Mouse (Mus musculus): Measurements from ENCODE around the gene Ier3. TPM values are rescaled to one million over a fixed set of nuclear protein-coding genes. Genes with fewer than 3 reads are reported as not detected.
A peak's percentile ranks its signal among the peaks of the same experiment; 100 is the strongest.

Gene Ier3
- total and polyA plus RNA-seq, 3 experiments: 15.6 to 37.0 (median 33.1) TPM

DNA sequence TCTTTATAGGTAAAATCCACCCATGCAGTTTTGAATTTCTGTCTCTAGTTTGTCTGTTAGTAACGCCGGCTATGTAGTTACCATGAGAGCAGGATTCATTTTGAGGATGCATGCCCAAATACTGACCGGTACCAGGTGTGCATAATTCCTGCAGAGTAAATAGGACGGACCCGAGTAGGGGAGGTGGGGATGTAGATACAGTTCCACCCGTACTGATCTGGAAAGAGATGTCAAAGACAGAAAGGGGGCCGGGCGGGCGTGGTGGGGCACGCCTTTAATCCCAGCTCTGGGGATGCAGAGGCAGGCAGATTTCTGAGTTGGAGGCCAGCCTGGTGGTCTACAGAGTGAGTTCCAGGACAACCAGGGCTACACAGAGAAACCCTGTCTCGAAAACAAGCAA lies 20.5 kb downstream of the Ier3 start:
- Histone ChIP-seq H3K4me1 (ENCODE audit: control insufficient read depth, insufficient read depth, low read length) (peaks cover 3% of the 10 kb centered on the region; the same call in 1 of the 2 replicates), H3K79me2 (replicated peaks; ENCODE audit: control insufficient read depth, insufficient read depth, low read length) (no peaks in the 10 kb centered on the region), H3K27ac (peak overlapping the region; percentile 77), H3K4me3 (peak overlapping the region; percentile 72), H3K36me3 (ENCODE audit: control insufficient read depth, insufficient read depth, low read length) (no peaks in the 10 kb centered on the region), H3K9ac (ENCODE audit: low read depth, low read length) (peak overlapping the region; percentile 42), H3K27me3 (ENCODE audit: control insufficient read depth, insufficient read depth, low read length) (no peaks in the 10 kb centered on the region)
- intact Hi-C loops (cut with DNase I): no loop called here
- DNase-seq: no peak
- TF ChIP-seq CTCF (IDR thresholded peaks at IDR 0.05) (no peak), EP300 (IDR thresholded peaks at IDR 0.05; ENCODE audit: insufficient read depth, low read depth, low read length) (no peak), POLR2A (IDR thresholded peaks at IDR 0.05; ENCODE audit: insufficient read depth, low read depth, low read length) (no peak)
- WGBS: 14% methylated on average over 11 of the region's 11 CpGs

DNA sequence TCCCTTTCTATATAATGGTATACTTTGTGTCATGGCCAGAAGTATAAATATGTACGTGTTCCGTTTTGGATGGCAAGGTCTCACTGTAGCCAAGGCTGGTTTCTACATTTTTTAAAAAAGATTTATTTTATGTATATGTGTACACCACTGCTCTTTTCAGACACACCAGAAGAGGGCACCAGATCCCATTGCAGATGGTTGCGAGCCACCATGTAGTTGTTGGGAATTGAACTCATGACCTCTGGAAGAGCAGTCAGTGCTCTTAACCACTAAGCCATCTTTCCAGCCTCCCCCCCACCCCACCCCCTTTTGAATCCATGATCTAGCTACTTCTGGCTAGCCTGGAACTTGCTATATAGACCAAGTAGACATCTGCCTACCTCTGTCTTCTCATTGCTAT lies 22.0 kb downstream of the Ier3 start:
- 92% methylated on average over 3 of the region's 3 CpGs for WGBS
- DNase-seq: no peak
- H3K79me2 ChIP-seq (replicated peaks; ENCODE audit: control insufficient read depth, insufficient read depth, low read length): no peaks in the 10 kb centered on the region
- H3K4me1 ChIP-seq (ENCODE audit: control insufficient read depth, insufficient read depth, low read length): peaks cover 3% of the 10 kb centered on the region; the same call in 1 of the 2 replicates
- H3K27me3 ChIP-seq (ENCODE audit: control insufficient read depth, insufficient read depth, low read length): no peaks in the 10 kb centered on the region
- TF ChIP-seq EP300 (IDR thresholded peaks at IDR 0.05; ENCODE audit: insufficient read depth, low read depth, low read length) (no peak), CTCF (IDR thresholded peaks at IDR 0.05) (peak; percentile 62), POLR2A (IDR thresholded peaks at IDR 0.05; ENCODE audit: insufficient read depth, low read depth, low read length) (no peak)
- no peaks in the 10 kb centered on the region for H3K36me3 ChIP-seq (ENCODE audit: control insufficient read depth, insufficient read depth, low read length)
- intact Hi-C loops (cut with DNase I): no loop called here
- H3K27ac ChIP-seq: no peak overlapping the region
- H3K4me3 ChIP-seq: no peak overlapping the region
- H3K9ac ChIP-seq (ENCODE audit: low read depth, low read length): no peak overlapping the region

- no peaks in the 10 kb centered on the region for H3K36me3 ChIP-seq (ENCODE audit: control insufficient read depth, insufficient read depth, low read length)
These were observed 26.6 kb downstream of the Ier3 start for GRCm38 (mm10) chr17:35848112-35848511.

GRCm38 (mm10) chr17:35850974-35851373 lies 29.5 kb downstream of the Ier3 start:
- DNase-seq: no peak
- WGBS: 89% methylated on average over 3 of the region's 3 CpGs

More at GRCm38 (mm10) chr17:35848112-35848511, 26.6 kb downstream of the Ier3 start:
- intact Hi-C loops (cut with DNase I): no loop called here
- Histone ChIP-seq H3K4me3 (no peak overlapping the region), H3K27ac (no peak overlapping the region), H3K79me2 (replicated peaks; ENCODE audit: control insufficient read depth, insufficient read depth, low read length) (no peaks in the 10 kb centered on the region), H3K9ac (ENCODE audit: low read depth, low read length) (no peak overlapping the region), H3K27me3 (ENCODE audit: control insufficient read depth, insufficient read depth, low read length) (no peaks in the 10 kb centered on the region), H3K4me1 (ENCODE audit: control insufficient read depth, insufficient read depth, low read length) (no peaks in the 10 kb centered on the region)
- 39% methylated on average over 1 of the region's 1 CpGs for WGBS
- TF ChIP-seq CTCF (IDR thresholded peaks at IDR 0.05): peak; percentile 60
- 0 out of 2 replicates have a peak, but pooled peaks have one; percentile 34 for TF ChIP-seq EP300 (IDR thresholded peaks at IDR 0.05; ENCODE audit: insufficient read depth, low read depth, low read length)
- no peak for TF ChIP-seq POLR2A (IDR thresholded peaks at IDR 0.05; ENCODE audit: insufficient read depth, low read depth, low read length)
- DNase-seq: no peak

GRCm38 (mm10) chr17:35859371-35859770 lies 37.9 kb downstream of the Ier3 start:
- H3K4me3 ChIP-seq: no peak overlapping the region
- H3K27ac ChIP-seq: no peak overlapping the region
- no peaks in the 10 kb centered on the region for H3K27me3 ChIP-seq (ENCODE audit: control insufficient read depth, insufficient read depth, low read length)
- no peaks in the 10 kb centered on the region for H3K36me3 ChIP-seq (ENCODE audit: control insufficient read depth, insufficient read depth, low read length)
- WGBS: 91% methylated on average over 1 of the region's 1 CpGs
- H3K79me2 ChIP-seq (replicated peaks; ENCODE audit: control insufficient read depth, insufficient read depth, low read length): no peaks in the 10 kb centered on the region
- TF ChIP-seq POLR2A (IDR thresholded peaks at IDR 0.05; ENCODE audit: insufficient read depth, low read depth, low read length) (no peak), CTCF (IDR thresholded peaks at IDR 0.05) (no peak), EP300 (IDR thresholded peaks at IDR 0.05; ENCODE audit: insufficient read depth, low read depth, low read length) (no peak)
- no peak overlapping the region for H3K9ac ChIP-seq (ENCODE audit: low read depth, low read length)
- H3K4me1 ChIP-seq (ENCODE audit: control insufficient read depth, insufficient read depth, low read length): peaks cover 1% of the 10 kb centered on the region; the same call in 1 of the 2 replicates
- no peak for DNase-seq
- intact Hi-C loops (cut with DNase I): no loop called here

More at GRCm38 (mm10) chr17:35850974-35851373, 29.5 kb downstream of the Ier3 start:
- no peak overlapping the region for H3K4me3 ChIP-seq
- intact Hi-C loops (cut with DNase I): no loop called here
- no peaks in the 10 kb centered on the region for H3K36me3 ChIP-seq (ENCODE audit: control insufficient read depth, insufficient read depth, low read length)
- H3K4me1 ChIP-seq (ENCODE audit: control insufficient read depth, insufficient read depth, low read length): no peaks in the 10 kb centered on the region
- H3K27me3 ChIP-seq (ENCODE audit: control insufficient read depth, insufficient read depth, low read length): no peaks in the 10 kb centered on the region
- H3K9ac ChIP-seq (ENCODE audit: low read depth, low read length): no peak overlapping the region
- no peaks in the 10 kb centered on the region for H3K79me2 ChIP-seq (replicated peaks; ENCODE audit: control insufficient read depth, insufficient read depth, low read length)
- TF ChIP-seq CTCF (IDR thresholded peaks at IDR 0.05) (no peak), POLR2A (IDR thresholded peaks at IDR 0.05; ENCODE audit: insufficient read depth, low read depth, low read length) (no peak), EP300 (IDR thresholded peaks at IDR 0.05; ENCODE audit: insufficient read depth, low read depth, low read length) (no peak)
- H3K27ac ChIP-seq: no peak overlapping the region

- WGBS: 56% methylated on average over 2 of the region's 2 CpGs
- TF ChIP-seq CTCF (IDR thresholded peaks at IDR 0.05) (no peak), EP300 (IDR thresholded peaks at IDR 0.05; ENCODE audit: insufficient read depth, low read depth, low read length) (no peak), POLR2A (IDR thresholded peaks at IDR 0.05; ENCODE audit: insufficient read depth, low read depth, low read length) (no peak)
- H3K4me3 ChIP-seq: no peak overlapping the region
- H3K79me2 ChIP-seq (replicated peaks; ENCODE audit: control insufficient read depth, insufficient read depth, low read length): no peaks in the 10 kb centered on the region
- H3K27ac ChIP-seq: no peak overlapping the region
- H3K9ac ChIP-seq (ENCODE audit: low read depth, low read length): no peak overlapping the region
- no peaks in the 10 kb centered on the region for H3K36me3 ChIP-seq (ENCODE audit: control insufficient read depth, insufficient read depth, low read length)
- intact Hi-C loops (cut with DNase I): no loop called here
- H3K4me1 ChIP-seq (ENCODE audit: control insufficient read depth, insufficient read depth, low read length): peaks cover 5% of the 10 kb centered on the region
- H3K27me3 ChIP-seq (ENCODE audit: control insufficient read depth, insufficient read depth, low read length): no peaks in the 10 kb centered on the region
- DNase-seq: no peak
These were observed 38.4 kb downstream of the Ier3 start for GRCm38 (mm10) chr17:35859835-35860234.

All from heart, adult 2 months (tissue).